In the genomic region with DNA sequence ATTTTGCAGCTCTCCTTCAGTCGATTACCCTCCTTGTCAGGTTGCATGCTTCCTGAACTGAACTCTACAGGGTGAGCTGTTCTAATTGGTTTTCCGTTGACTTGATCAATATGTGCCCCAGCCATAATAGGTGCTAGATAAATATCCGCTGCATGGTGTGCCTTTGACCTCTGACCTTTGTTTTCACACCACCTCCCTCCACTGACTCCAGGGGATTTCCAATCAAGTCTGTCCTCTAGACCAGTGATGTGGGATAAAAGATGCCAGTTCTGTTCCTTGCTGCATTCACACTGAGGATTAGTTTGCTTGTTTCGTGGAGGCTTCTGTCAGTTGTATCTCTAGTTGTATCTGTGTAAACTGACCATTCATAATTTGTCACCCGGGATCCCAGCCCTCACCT, we compare ENCODE assay signal across 31 mouse cellular contexts. TPM values are rescaled to one million over a fixed set of nuclear protein-coding genes. Genes with fewer than 3 reads are reported as not detected.
DNase-seq lines count a peak whose midpoint lies in the region; ATAC-seq and TF ChIP-seq lines count a peak whose summit lies in the region.
"Had no signal": no experiment of that assay in that cellular context is flagged by ENCODE, and none has a peak within 500 bp of the region (broad histone marks: within the 10 kb centered on the region; RNA-seq: fewer than 3 reads in every experiment).

No protein-coding gene starts in this region.

- DNase-seq in heart, adult 11 months: peak; percentile 83
- DNase-seq in heart, adult 9 months (ENCODE audit: low spot score in 2 of 2): no peak
- peak; percentile 75 for DNase-seq in liver, adult 2 months (ENCODE audit: extremely low read depth, low read depth, low spot score)
- no peak for DNase-seq in liver
- DNase-seq in liver, embryonic 13.5 days: no peak
- no peak for DNase-seq in spleen, postnatal 4 days (ENCODE audit: low spot score in 2 of 2)
- DNase-seq: adrenal gland, postnatal 36 days; B cell, adult 2 months; cerebellum, adult 9-10 months; gastrocnemius, postnatal 10 days; heart, postnatal 10 days; kidney, adult 9 months; kidney, postnatal 36 days; layer of hippocampus, adult 9-11 months; lung, adult 18-20 months; lung, postnatal 10 days; thymus, postnatal 14 days had no signal

- no peaks in the 10 kb centered on the region for H3K36me3 ChIP-seq in liver, adult 2 months (ENCODE audit: control insufficient read depth, insufficient read depth, low read length)
- no peaks in the 10 kb centered on the region for H3K36me3 ChIP-seq in liver, embryonic 13.5 days
- no peaks in the 10 kb centered on the region for H3K36me3 ChIP-seq in liver, embryonic 16.5 days (ENCODE audit: control insufficient read depth, insufficient read depth)
- H3K36me3 ChIP-seq: forebrain, embryonic 15.5 days; G1E; heart, embryonic 12.5 days; hindbrain, embryonic 10.5 days; midbrain, embryonic 10.5 days had no signal

- TF ChIP-seq CTCF in liver, adult 2 months (IDR thresholded peaks at IDR 0.05; ENCODE audit: low read depth, low read length): no peak

- no peak overlapping the region for H3K9ac ChIP-seq in liver, adult 2 months (ENCODE audit: low read depth, low read length)
- H3K9ac ChIP-seq in liver, embryonic 13.5 days: no peak overlapping the region
- H3K9ac ChIP-seq in liver, embryonic 16.5 days (ENCODE audit: low read depth, low read length): no peak overlapping the region
- H3K9ac ChIP-seq: forebrain, embryonic 15.5 days; heart, embryonic 12.5 days had no signal

- H3K79me2 ChIP-seq in liver, adult 2 months (ENCODE audit: control insufficient read depth, insufficient read depth, low read length): no peaks in the 10 kb centered on the region

- 29% methylated on average over 5 of the region's 5 CpGs for WGBS in liver, adult 2 months
- 55% methylated on average over 5 of the region's 5 CpGs for WGBS in liver, embryonic 13.5 days (ENCODE audit: insufficient replicate concordance)
- WGBS in liver, embryonic 16.5 days (ENCODE audit: insufficient replicate concordance): 51% methylated on average over 5 of the region's 5 CpGs

- ATAC-seq in liver, embryonic 13.5 days (ENCODE audit: low read depth): 0 out of 2 replicates have a peak, but pooled peaks have one; percentile 48
- ATAC-seq in liver, embryonic 16.5 days (ENCODE audit: low read depth): peak; percentile 71
- ATAC-seq: forebrain, embryonic 15.5 days; Patski had no signal

- no peak overlapping the region for H3K4me2 ChIP-seq in liver, embryonic 13.5 days
- no peak overlapping the region for H3K4me2 ChIP-seq in liver, embryonic 16.5 days (ENCODE audit: low read depth, low read length)
- H3K4me2 ChIP-seq: forebrain, embryonic 15.5 days; heart, embryonic 12.5 days had no signal

- no peak overlapping the region for H3K27ac ChIP-seq in liver, adult 2 months (replicated peaks; ENCODE audit: insufficient read depth, low read depth, low read length)
- H3K27ac ChIP-seq in liver, embryonic 13.5 days: no peak overlapping the region
- no peak overlapping the region for H3K27ac ChIP-seq in liver, embryonic 16.5 days (ENCODE audit: low read length)
- H3K27ac ChIP-seq: forebrain, embryonic 15.5 days; hindbrain, embryonic 10.5 days; left cerebral cortex, adult 2 months; midbrain, embryonic 10.5 days had no signal

- TF ChIP-seq POLR2A in liver, adult 2 months (IDR thresholded peaks at IDR 0.05; ENCODE audit: extremely low read depth, insufficient read depth, low read length): no peak

- H3K9me3 ChIP-seq in liver, embryonic 13.5 days (replicated peaks): no peaks in the 10 kb centered on the region
- no peaks in the 10 kb centered on the region for H3K9me3 ChIP-seq in liver, embryonic 16.5 days (replicated peaks; ENCODE audit: control insufficient read depth, low read length)
- H3K9me3 ChIP-seq: forebrain, embryonic 15.5 days; G1E; heart, embryonic 12.5 days; hindbrain, embryonic 10.5 days; midbrain, embryonic 10.5 days had no signal

- no peak overlapping the region for H3K4me3 ChIP-seq in liver, adult 2 months (ENCODE audit: insufficient read depth, low read depth, low read length)
- H3K4me3 ChIP-seq in liver, embryonic 13.5 days (replicated peaks): no peak overlapping the region
- no peak overlapping the region for H3K4me3 ChIP-seq in liver, embryonic 16.5 days (ENCODE audit: low read depth, low read length)
- H3K4me3 ChIP-seq: forebrain, embryonic 15.5 days; heart, embryonic 12.5 days; hindbrain, embryonic 10.5 days; left cerebral cortex, adult 2 months; midbrain, embryonic 10.5 days had no signal

- H3K4me1 ChIP-seq in liver, adult 2 months (ENCODE audit: control insufficient read depth, insufficient read depth, low read length): peaks cover 11% of the 10 kb centered on the region
- 0 out of 2 replicates have a peak, but pooled peaks cover 3% of the 10 kb centered on the region for H3K4me1 ChIP-seq in liver, embryonic 13.5 days (replicated peaks)
- no peaks in the 10 kb centered on the region for H3K4me1 ChIP-seq in liver, embryonic 16.5 days (ENCODE audit: control insufficient read depth, low read depth, low read length)
- H3K4me1 ChIP-seq: forebrain, embryonic 15.5 days had no signal

- H3K27me3 ChIP-seq in liver, adult 2 months (ENCODE audit: control insufficient read depth, insufficient read depth, low read length): no peaks in the 10 kb centered on the region
- no peaks in the 10 kb centered on the region for H3K27me3 ChIP-seq in liver, embryonic 13.5 days
- H3K27me3 ChIP-seq in liver, embryonic 16.5 days (ENCODE audit: control insufficient read depth, insufficient read depth, low read depth, low read length): no peaks in the 10 kb centered on the region
- H3K27me3 ChIP-seq: CH12.LX; forebrain, embryonic 15.5 days; heart, embryonic 12.5 days; Patski had no signal

RNA-seq across cellular contexts. Expression of gene Adh1, which starts 6.6 kb away (rescaled TPM):
- 2,711 and 3,373 TPM in 2 replicates for total RNA-seq in liver, adult 2 months (2014; rRNA removed)
- 3,177 and 3,191 TPM in 2 replicates for polyA plus RNA-seq in liver, adult 2 months (2012; rRNA removed)
- 3.0 and 3.4 TPM in 2 replicates for polyA plus RNA-seq in liver, embryonic 13.5 days (2015; fragmentation: Nextera tagmentation; extraction: Ambion mirVana)
- 101 and 138 TPM in 2 replicates for polyA plus RNA-seq in liver, embryonic 16.5 days (2015; fragmentation: Nextera tagmentation; extraction: Ambion mirVana)
- total RNA-seq: CH12.LX; granulocyte monocyte progenitor cell, adult 5-6 weeks had no signal
- polyA plus RNA-seq: G1E had no signal

RNA-seq across cellular contexts. Expression of gene Adh7, which starts 36.6 kb away (rescaled TPM):
- 1.2 and 1.5 TPM in 2 replicates for total RNA-seq in liver, adult 2 months (2014; rRNA removed)
- polyA plus RNA-seq in liver, adult 2 months (2012; rRNA removed): 0.40 and 1.7 TPM in 2 replicates
- 0.25 and 0.30 TPM in 2 replicates for polyA plus RNA-seq in liver, embryonic 13.5 days (2015; fragmentation: Nextera tagmentation; extraction: Ambion mirVana)
- 0.27 and 0.37 TPM in 2 replicates for polyA plus RNA-seq in liver, embryonic 16.5 days (2015; fragmentation: Nextera tagmentation; extraction: Ambion mirVana)
- total RNA-seq: CH12.LX; granulocyte monocyte progenitor cell, adult 5-6 weeks had no signal
- polyA plus RNA-seq: G1E; heart, embryonic 12.5 days; spleen, adult 2 months had no signal

RNA-seq across cellular contexts. Expression of gene Adh6a, which starts 58.9 kb away (rescaled TPM):
- total RNA-seq in liver, adult 2 months (2014; rRNA removed): not detected in 2 replicates
- polyA plus RNA-seq in liver, adult 2 months (2012; rRNA removed): not detected in 2 replicates
- polyA plus RNA-seq in liver, embryonic 13.5 days (2015; fragmentation: Nextera tagmentation; extraction: Ambion mirVana): not detected in 2 replicates
- polyA plus RNA-seq in liver, embryonic 16.5 days (2015; fragmentation: Nextera tagmentation; extraction: Ambion mirVana): not detected in 2 replicates
- total RNA-seq: adrenal gland, adult 18-20 months; adrenal gland, postnatal 36 days; CH12.LX; gastrocnemius, postnatal 10 days; granulocyte monocyte progenitor cell, adult 5-6 weeks; heart, postnatal 10 days; left cerebral cortex, adult 2 months; left cerebral cortex, postnatal 36 days had no signal
- polyA plus RNA-seq: forebrain, embryonic 15.5 days; G1E; heart, embryonic 12.5 days; hindbrain, embryonic 10.5 days; midbrain, embryonic 10.5 days; spleen, adult 2 months; stomach, embryonic 14.5 days had no signal

Comparison
In these comparisons a context has a peak if more than half of its experiments do, and no peak if none do; other contexts are left out.
1. DNase-seq: peak in heart, adult 11 months (single experiment) and liver, adult 2 months (single experiment); none in heart, adult 9 months (0 of 2), liver (single experiment), liver, embryonic 13.5 days (single experiment) and spleen, postnatal 4 days (0 of 2).
2. RNA of gene Adh1, which starts 6.6 kb away (polyA plus RNA-seq): 3,177 to 3,191 TPM in liver, adult 2 months and 101 to 138 TPM in liver, embryonic 16.5 days; 3.0 to 3.4 TPM in liver, embryonic 13.5 days; every median in the first group is over 10 times any median in the second.